Mouse (Mus musculus): Measurements from ENCODE around the gene Lrrc63. TPM values are rescaled to one million over a fixed set of nuclear protein-coding genes. Genes with fewer than 3 reads are reported as not detected.

Lrrc63 gene
- polyA plus RNA-seq, 1 experiment from 2014 or later = not detected

DNA sequence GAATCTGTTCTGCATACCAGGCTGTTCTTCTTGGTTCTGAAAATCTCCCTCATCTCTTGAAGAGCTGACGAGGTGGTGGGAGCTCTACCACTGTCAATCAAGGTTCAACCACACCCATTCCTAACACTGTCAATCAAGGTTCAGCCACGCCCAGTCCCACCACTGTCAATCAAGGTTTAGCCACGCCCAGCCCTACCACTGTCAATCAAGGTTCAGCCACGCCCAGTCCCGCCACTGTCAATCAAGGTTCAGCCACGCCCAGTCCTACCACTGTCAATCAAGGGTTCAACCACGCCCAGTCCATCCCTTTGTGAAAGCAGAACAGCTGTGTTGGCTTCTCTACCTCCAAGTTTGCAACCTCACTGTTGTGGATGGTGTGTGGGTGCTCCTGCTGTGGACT, 66.2 kb downstream of the Lrrc63 start:
- DNase-seq (ENCODE audit: low read depth, low spot score) (no peak), ATAC-seq (no peak)
- TF ChIP-seq CTCF (IDR thresholded peaks at IDR 0.05) = no peak
- no peaks in the 10 kb centered on the region for H3K27me3 ChIP-seq
- POLR2A ChIA-PET = no interaction called here
- CTCF ChIA-PET = no interaction called here
- in situ Hi-C loops (cut with MboI; ENCODE audit: low pct_unique_long_range_greater_than_20kb) = no loop called here

DNA sequence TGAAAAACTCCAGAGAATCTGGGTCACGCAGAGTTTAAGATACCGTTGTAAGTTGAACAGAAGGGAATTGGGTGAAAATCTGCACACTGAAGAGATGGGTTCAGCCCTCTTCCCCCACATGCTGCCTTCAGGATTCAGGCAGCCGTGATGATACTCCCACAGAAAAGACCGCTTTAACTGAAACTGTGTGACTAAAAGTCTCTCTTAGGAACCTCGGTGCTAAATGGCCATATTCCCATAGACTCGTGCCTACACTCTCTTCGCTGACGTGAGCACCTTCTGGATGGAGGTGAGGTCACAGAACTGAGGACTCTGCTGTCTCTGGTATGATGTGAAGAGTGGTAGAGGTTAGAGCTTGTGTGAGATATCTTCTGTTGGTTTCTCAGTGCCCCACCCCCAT, 66.7 kb downstream of the Lrrc63 start:
- in situ Hi-C loops (cut with MboI; ENCODE audit: low pct_unique_long_range_greater_than_20kb) = no loop called here
- ChIA-PET CTCF (no interaction called here), POLR2A (no interaction called here)
- no peak for ATAC-seq
- no peak for DNase-seq (ENCODE audit: low read depth, low spot score)
- no peak for TF ChIP-seq CTCF (IDR thresholded peaks at IDR 0.05)
- H3K27me3 ChIP-seq = no peaks in the 10 kb centered on the region

DNA sequence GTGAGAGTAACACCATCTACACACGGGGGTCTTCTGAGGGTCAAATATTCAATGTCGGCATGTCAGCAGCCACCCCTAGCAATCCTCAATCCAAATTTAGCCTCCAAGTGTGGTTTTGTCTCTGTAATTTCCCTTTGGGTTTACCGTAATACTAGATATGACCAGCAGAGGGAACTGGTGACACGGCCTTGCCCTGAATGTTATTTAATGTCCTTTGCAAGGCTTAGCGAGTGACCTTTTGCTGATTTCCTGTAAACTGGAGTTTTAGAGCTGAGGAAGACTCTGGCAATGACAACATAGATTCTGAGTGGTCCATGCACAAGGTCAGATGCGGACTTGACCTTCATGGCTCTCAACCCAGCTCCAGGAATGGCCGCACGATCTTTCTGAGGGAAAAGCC, 70.1 kb downstream of the Lrrc63 start:
- DNase-seq (ENCODE audit: low read depth, low spot score) (no peak), ATAC-seq (peak; percentile 67)
- TF ChIP-seq CTCF (IDR thresholded peaks at IDR 0.05) = peak; percentile 57
- CTCF ChIA-PET = interaction anchor here (0.8 to 0.9 kb wide), 2 partner anchors 11 to 14 kb away, joined by 3 read pairs; no protein-coding TSS in a partner anchor
- in situ Hi-C loops (cut with MboI; ENCODE audit: low pct_unique_long_range_greater_than_20kb) = no loop called here
- H3K27me3 ChIP-seq = no peaks in the 10 kb centered on the region
- POLR2A ChIA-PET = no interaction called here

DNA sequence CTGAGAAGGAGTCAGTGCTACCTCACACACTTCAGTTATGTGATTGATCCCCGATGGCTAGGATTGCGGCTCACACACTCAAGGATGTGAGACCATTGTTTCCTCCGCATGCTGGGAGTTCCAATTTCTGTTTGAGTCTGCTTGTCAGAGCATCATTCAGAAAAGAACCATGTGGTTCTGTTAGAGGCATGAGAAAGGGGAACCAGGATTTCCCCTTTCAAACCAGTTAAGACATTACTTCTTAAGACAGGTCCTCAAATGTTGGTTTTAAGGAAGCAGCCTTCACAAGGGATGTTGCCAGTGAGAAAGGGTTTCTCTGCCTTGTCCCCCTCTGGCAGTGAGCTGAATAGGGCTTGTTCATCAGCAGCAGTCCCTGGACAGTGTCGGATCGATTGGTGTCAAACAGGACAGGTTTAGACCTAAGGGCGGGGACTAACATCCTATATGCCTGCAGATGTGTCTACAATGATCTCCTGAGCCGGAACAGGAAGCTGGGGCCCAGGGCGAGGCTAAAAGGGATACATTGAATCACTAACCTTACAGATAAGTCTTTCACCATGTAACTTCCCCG, 73.7 kb downstream of the Lrrc63 start:
- no peak for TF ChIP-seq CTCF (IDR thresholded peaks at IDR 0.05)
- CTCF ChIA-PET = no interaction called here

DNA sequence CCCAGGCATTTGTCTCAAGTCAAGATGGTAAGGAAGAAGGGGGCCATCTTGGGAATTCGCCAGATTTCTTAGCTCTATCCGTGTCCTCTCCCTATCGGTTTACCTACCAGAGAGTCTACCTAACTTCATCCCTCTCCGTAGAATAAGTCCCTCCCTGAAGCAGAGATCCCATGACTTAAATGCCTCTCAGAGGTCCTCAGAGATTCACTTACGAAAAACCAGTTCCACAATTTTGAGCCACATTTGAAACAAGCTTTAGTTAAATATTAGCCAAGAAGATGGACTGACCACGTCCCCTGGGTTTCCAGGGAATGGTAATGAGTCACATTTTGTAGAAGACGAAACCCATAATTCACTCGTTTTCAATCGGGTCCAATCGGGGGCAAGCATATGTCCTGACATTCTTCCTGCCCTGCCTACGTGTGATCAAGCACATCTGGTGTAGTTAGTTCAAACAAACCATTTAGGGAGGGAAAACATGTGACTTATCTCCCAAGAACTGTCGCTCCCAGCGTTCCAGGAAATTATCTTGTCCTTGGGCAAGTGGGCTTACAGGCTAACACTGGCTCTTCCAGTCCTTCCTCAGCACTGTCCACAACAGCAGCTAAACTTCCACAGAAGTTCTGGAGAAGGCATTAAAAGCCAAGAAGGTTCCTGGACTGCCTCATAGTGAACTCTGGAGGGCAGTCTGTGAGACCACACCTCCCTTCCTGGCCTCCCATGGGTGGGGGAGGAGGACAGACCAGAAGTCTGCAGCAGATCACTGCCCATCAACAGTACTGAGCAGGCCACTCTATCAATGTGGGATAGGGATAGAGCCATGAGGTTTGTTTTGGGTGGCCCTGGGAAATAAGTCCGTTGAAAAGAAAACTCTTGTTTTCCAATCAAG, 76.0 kb downstream of the Lrrc63 start:
- no peaks in the 10 kb centered on the region for H3K27me3 ChIP-seq
- CTCF ChIA-PET = interaction anchor here (0.7 to 1.2 kb wide), 2 partner anchors 21 to 29 kb away, joined by 3 read pairs; no protein-coding TSS in a partner anchor
- in situ Hi-C loops (cut with MboI; ENCODE audit: low pct_unique_long_range_greater_than_20kb) = no loop called here
- ATAC-seq (no peak), DNase-seq (ENCODE audit: low read depth, low spot score) (no peak)
- no peak for TF ChIP-seq CTCF (IDR thresholded peaks at IDR 0.05)
- POLR2A ChIA-PET = no interaction called here

More for the DNA sequence above, 73.7 kb downstream of the Lrrc63 start:
- no peak for ATAC-seq
- DNase-seq (ENCODE audit: low read depth, low spot score) = no peak
- in situ Hi-C loops (cut with MboI; ENCODE audit: low pct_unique_long_range_greater_than_20kb) = no loop called here
- no peaks in the 10 kb centered on the region for H3K27me3 ChIP-seq
- POLR2A ChIA-PET = no interaction called here

DNA sequence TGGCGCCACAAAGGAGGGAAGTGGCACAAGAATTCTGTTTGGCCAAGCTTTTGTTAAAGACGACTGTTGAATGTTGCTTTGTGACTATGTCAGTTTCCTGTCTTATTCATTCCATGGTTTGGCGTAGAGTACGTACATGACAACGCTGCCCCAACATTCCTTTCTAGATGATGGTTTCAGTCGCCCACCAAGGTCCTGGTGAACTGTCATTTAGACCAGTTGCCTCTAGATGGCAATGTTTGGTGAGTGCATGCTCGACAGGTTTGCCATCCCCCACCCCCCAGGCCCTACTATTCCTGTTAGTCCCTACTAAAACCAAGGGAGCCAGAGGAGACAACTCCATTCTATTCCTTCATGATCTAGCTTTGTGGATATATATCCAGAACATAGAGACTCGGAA, 78.2 kb downstream of the Lrrc63 start:
- H3K27me3 ChIP-seq = no peaks in the 10 kb centered on the region
- in situ Hi-C loops (cut with MboI; ENCODE audit: low pct_unique_long_range_greater_than_20kb) = no loop called here
- TF ChIP-seq CTCF (IDR thresholded peaks at IDR 0.05) = peak; percentile 21
- ATAC-seq = no peak
- POLR2A ChIA-PET = no interaction called here
- CTCF ChIA-PET = no interaction called here
- DNase-seq (ENCODE audit: low read depth, low spot score) = no peak

DNA sequence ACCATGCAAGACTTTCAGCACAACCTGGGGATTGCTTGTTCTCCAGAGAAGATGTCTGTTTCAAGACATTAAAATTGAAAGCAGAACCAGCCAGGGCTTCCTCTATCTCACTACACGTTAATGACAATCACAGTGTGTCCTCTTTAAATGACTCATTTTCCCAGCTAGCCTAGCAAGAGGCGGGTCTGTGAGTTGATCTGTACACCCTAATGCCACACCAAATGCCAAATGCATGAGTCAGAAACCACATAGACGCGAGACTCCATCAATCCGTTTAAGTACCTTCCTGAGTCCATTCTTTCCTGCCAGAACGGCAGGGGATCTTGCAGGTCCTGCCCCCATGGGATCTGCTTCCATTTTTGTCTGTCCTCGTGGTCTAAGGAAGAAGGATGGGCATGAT, 85.5 kb downstream of the Lrrc63 start:
- H3K27me3 ChIP-seq = no peaks in the 10 kb centered on the region
- in situ Hi-C loops (cut with MboI; ENCODE audit: low pct_unique_long_range_greater_than_20kb) = no loop called here
- DNase-seq (ENCODE audit: low read depth, low spot score) (peak; percentile 71), ATAC-seq (peak; percentile 98)
- ChIA-PET POLR2A (no interaction called here), CTCF (no interaction called here)
- peak; percentile 35 for TF ChIP-seq CTCF (IDR thresholded peaks at IDR 0.05)

DNA sequence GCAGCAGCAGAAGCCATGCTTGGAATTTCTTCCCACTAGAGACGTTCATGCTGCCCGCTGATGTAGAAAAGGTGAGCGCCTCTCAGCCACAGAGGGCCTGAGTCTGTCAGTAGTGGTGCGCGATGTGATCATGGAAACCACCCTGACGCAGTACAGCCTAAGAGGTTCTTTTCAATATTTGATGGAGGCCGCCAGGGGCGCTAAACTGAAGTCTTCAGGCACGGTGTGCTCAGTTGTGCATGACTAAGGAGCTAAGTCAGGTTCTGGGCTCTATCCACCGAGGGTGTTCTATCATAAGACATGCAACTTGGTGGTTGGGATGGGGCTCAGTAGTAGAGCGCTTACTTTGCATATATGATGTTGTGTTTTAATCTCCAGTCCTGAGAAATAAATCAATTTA, 95.2 kb downstream of the Lrrc63 start:
- no peaks in the 10 kb centered on the region for H3K27me3 ChIP-seq
- in situ Hi-C loops (cut with MboI; ENCODE audit: low pct_unique_long_range_greater_than_20kb) = no loop called here
- DNase-seq (ENCODE audit: low read depth, low spot score) = no peak
- no peak for TF ChIP-seq CTCF (IDR thresholded peaks at IDR 0.05)
- CTCF ChIA-PET = no interaction called here
- no peak for ATAC-seq
- POLR2A ChIA-PET = no interaction called here

Other genes with a start within 250 kb of the Lrrc63 start
- gene Lrch1, start 183.0 kb downstream of the Lrrc63 start, polyA plus RNA-seq (2021) = 13.0 TPM
- gene Rubcnl, start 114.9 kb downstream of the Lrrc63 start, polyA plus RNA-seq (2021) = 0.59 TPM
- 0.40 TPM for gene Lcp1, start 220 bp upstream of the Lrrc63 start, polyA plus RNA-seq (2021)
- not detected for gene Cpb2, start 111.4 kb upstream of the Lrrc63 start, polyA plus RNA-seq (2021)
- gene Zc3h13, start 153.5 kb upstream of the Lrrc63 start, polyA plus RNA-seq (2021) = 23.2 TPM

Measured in Patski (cell line).